In genomic region chr11:19830280-19831062, GRCm38 (mm10) we compare ENCODE assay signal across 9 mouse cellular contexts.
DNase-seq lines count a peak whose midpoint lies in the region; ATAC-seq lines count a peak whose summit lies in the region.
"Had no signal": no experiment of that assay in that cellular context is flagged by ENCODE, and none has a peak within 500 bp of the region (broad histone marks: within the 10 kb centered on the region; RNA-seq: fewer than 3 reads in every experiment).

No protein-coding gene starts in this region.

- no peaks in the 10 kb centered on the region for H3K9me3 ChIP-seq in liver, embryonic 12.5 days (replicated peaks)
- no peaks in the 10 kb centered on the region for H3K9me3 ChIP-seq in limb, embryonic 10.5 days (replicated peaks)
- H3K9me3 ChIP-seq: embryonic facial prominence, embryonic 12.5 days had no signal

- peaks cover 4% of the 10 kb centered on the region; the same call in 1 of the 2 replicates for H3K4me1 ChIP-seq in liver, embryonic 12.5 days
- peaks cover 41% of the 10 kb centered on the region for H3K4me1 ChIP-seq in limb, embryonic 10.5 days

- no peak overlapping the region for H3K4me2 ChIP-seq in liver, embryonic 12.5 days
- H3K4me2 ChIP-seq: embryonic facial prominence, embryonic 12.5 days had no signal

- 0 out of 2 replicates have a peak, but pooled peaks cover 3% of the 10 kb centered on the region for H3K27me3 ChIP-seq in liver, embryonic 12.5 days (replicated peaks)
- peaks cover 9% of the 10 kb centered on the region; the same call in 1 of the 2 replicates for H3K27me3 ChIP-seq in limb, embryonic 10.5 days (ENCODE audit: low read depth, poor library complexity, severe bottlenecking)
- H3K27me3 ChIP-seq in splenic B cell, adult 2 months (ENCODE audit: control insufficient read depth, insufficient read depth, low read length, poor library complexity, severe bottlenecking) = no peaks in the 10 kb centered on the region
- H3K27me3 ChIP-seq: embryonic facial prominence, embryonic 12.5 days had no signal

- 17% methylated on average over 18 of the region's 18 CpGs for WGBS in liver, embryonic 12.5 days (ENCODE audit: insufficient replicate concordance)
- WGBS in limb, embryonic 10.5 days = 17% methylated on average over 18 of the region's 18 CpGs

- no peak overlapping the region for H3K27ac ChIP-seq in liver, embryonic 12.5 days
- H3K27ac ChIP-seq in limb, embryonic 10.5 days = no peak overlapping the region
- H3K27ac ChIP-seq: embryonic facial prominence, embryonic 12.5 days had no signal

- H3K9ac ChIP-seq in liver, embryonic 12.5 days = no peak overlapping the region

- H3K36me3 ChIP-seq in liver, embryonic 12.5 days = no peaks in the 10 kb centered on the region
- H3K36me3 ChIP-seq in limb, embryonic 10.5 days = no peaks in the 10 kb centered on the region
- H3K36me3 ChIP-seq in splenic B cell, adult 2 months (ENCODE audit: control insufficient read depth, insufficient read depth, low read length, poor library complexity, severe bottlenecking) = no peaks in the 10 kb centered on the region
- H3K36me3 ChIP-seq: embryonic facial prominence, embryonic 12.5 days had no signal

- no peak for ATAC-seq in liver, embryonic 12.5 days
- ATAC-seq in inflammation-experienced regulatory T-cells, adult 6 months = peak; percentile 88
- peak; percentile 74 for ATAC-seq in monocyte, adult 5-6 weeks (replicated peaks; ENCODE audit: insufficient number of reproducible peaks, low FRiP score, low TSS enrichment, poor library complexity, severe bottlenecking)

- DNase-seq in liver = peak; percentile 76
- DNase-seq in cerebellum, adult 9-10 months = peak; percentile 80
- DNase-seq in frontal cortex, postnatal 14 days (ENCODE audit: low spot score in 2 of 2) = peak; percentile 48 to 69
- DNase-seq in limb, embryonic 10.5 days (ENCODE audit: low spot score) = peak; percentile 89
- peak; percentile 81 for DNase-seq in splenic B cell, adult 2 months (ENCODE audit: low read depth, low spot score)

- H3K4me3 ChIP-seq in liver, embryonic 12.5 days = no peak overlapping the region
- H3K4me3 ChIP-seq in limb, embryonic 10.5 days = no peak overlapping the region
- H3K4me3 ChIP-seq: embryonic facial prominence, embryonic 12.5 days had no signal
